Mouse (Mus musculus) adrenal gland, adult (tissue): ENCODE measurements around the gene Vdr.
A peak's percentile ranks its signal among the peaks of the same experiment; 100 is the strongest.

ENCODE experiments used
- DNase-seq, 2 experiments: peaks; one replicate each; pipeline ENCODE4 v3.0.0; 2022 to 2023; ENCODE audit warnings: low spot score in 1 of 2; ENCODE audit not compliant: inconsistent age in 2 of 2

Vdr gene

DNA sequence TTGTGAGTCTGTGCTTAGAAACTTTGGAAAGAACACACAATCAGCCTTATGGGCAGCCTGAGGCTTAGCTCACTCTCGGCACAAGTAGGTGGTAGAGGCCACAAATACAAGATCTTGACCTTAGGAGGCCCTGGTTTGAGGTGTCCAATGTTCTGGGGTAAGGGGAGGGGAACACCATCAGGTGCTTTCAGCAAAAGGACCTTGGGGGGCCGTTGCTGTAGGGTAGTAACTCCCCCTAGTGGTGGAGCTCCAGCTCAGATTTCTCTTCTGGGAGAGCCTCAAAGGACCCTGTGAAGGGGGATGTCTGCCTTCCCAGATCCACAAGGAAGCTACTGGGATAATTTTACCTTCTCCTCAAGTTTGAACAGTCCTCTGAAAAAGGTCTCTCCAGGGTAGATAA is 60.0 kb downstream of the Vdr start:
- peak in 1 of 2 experiments; percentile 82 for DNase-seq

- DNase-seq, result peak; percentile 87 to 96
These were observed 61.1 kb downstream of the Vdr start for GRCm38 (mm10) chr15:97849116-97849911.

- DNase-seq, result no peak
These were observed 62.6 kb downstream of the Vdr start for GRCm38 (mm10) chr15:97847866-97848265.

DNA sequence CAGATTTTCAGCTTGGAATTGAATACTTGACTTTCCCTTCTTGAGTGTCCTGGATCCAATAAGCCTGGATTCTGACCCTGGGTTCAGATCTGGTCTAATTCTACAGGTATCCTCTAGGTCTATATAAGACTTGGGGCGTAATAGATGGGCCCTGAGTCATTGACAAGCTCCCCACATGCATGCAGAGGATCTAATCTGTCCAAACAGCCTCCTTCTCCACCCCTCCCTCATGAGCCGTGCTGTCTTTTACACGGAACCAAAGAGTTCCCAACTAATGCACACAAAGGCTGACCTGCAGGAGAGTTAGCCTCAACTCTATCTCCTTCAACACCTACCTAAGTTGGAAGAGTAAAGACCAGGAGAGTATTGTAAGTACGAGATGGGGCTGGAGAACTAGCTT is 63.1 kb downstream of the Vdr start:
- no peak for DNase-seq

DNA sequence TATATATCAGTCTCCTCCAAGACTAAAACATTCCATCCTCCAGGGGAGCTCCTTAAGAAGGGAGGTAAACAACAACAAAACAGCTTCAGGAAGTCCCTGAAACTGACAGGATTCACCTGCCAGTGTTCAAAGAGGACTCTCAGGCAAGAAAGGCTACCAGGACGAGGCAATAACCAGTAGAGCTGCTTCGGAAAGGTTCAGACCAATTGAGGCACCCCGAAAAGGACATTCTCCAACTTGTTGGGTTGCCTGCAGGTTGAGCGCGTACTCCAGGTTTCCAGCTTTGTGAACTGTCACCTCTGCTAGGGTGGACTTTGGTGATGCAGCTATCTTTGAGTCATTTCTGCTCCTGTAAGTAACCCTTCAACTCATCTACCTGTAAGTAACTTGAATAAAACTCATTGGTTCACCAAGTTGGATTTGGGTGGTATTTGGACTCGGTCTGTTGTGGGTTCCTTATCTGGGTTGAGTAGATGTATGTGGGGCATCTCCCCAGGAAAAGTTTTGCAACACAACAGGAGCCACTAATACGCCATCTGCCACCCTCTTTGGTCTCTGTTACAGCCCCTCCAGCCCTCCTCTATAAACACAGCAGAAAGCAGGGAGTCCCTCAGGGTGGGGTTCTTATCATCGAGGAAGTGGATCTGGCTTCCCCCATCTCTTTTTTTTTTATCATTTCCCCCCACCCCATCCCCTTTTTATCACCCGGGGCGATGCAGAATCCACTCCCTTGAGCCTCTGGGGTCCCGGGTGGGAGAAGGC is 64.1 kb downstream of the Vdr start:
- no peak for DNase-seq

- DNase-seq, result no peak
These were observed 66.1 kb downstream of the Vdr start, which contains the start of gene Hdac7 for GRCm38 (mm10) chr15:97844037-97845034. Gene Hdac7 (minus strand): TSS chr15:97844502.

- peak in 1 of 2 experiments; percentile 53 for DNase-seq
These were observed 67.2 kb downstream of the Vdr start for GRCm38 (mm10) chr15:97843247-97843651.

- no peak for DNase-seq
These were observed 68.4 kb downstream of the Vdr start for GRCm38 (mm10) chr15:97842058-97842457.

GRCm38 (mm10) chr15:97841383-97841782 is 69.0 kb downstream of the Vdr start:
- no peak for DNase-seq

DNA sequence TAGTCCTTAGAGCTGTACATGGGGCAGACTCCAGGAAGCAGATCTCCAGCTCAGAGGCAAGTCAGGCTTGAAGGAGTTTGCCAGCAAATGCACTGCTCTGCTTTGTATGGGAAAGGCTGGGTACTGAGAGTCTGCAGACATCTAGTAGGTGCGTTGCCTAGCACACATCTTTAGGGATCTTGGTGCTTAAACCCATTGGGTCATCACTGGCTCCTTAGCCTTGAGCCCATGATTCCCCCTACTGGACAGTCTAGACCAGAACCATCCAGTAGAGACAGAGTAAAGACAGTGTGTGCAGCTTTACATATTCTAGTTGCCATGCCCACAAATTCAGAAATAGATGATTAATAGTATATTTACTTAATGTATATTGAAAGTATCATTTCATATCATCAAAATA is 69.6 kb downstream of the Vdr start:
- DNase-seq, result peak in 1 of 2 experiments; percentile 69

GRCm38 (mm10) chr15:97839991-97840455 is 70.4 kb downstream of the Vdr start:
- peak; percentile 82 to 90 for DNase-seq

GRCm38 (mm10) chr15:97839473-97839872 is 71.0 kb downstream of the Vdr start:
- peak in 1 of 2 experiments; percentile 35 for DNase-seq

- peak in 1 of 2 experiments; percentile 43 for DNase-seq
These were observed 71.4 kb downstream of the Vdr start for GRCm38 (mm10) chr15:97839012-97839411.

DNA sequence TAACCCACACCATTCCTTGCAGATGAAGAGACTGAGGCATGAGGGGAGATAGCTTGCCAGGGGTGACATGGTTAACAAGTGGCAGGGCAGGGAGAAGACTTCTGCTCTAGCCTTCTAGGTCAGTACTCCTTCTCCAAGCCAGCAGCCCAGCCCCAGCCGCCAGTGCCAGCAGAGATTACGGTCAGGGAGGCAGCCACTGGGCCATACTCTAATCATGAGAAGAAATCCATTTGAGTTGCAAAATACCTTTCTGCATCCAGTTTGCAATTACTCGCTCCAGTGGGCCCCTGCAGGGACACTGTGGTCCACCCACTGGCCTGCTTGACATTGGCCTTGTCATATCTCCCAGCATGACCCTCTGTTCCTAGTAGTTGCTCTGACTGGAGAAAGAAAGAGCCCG is 72.0 kb downstream of the Vdr start:
- DNase-seq, result peak in 1 of 2 experiments; percentile 47

DNA sequence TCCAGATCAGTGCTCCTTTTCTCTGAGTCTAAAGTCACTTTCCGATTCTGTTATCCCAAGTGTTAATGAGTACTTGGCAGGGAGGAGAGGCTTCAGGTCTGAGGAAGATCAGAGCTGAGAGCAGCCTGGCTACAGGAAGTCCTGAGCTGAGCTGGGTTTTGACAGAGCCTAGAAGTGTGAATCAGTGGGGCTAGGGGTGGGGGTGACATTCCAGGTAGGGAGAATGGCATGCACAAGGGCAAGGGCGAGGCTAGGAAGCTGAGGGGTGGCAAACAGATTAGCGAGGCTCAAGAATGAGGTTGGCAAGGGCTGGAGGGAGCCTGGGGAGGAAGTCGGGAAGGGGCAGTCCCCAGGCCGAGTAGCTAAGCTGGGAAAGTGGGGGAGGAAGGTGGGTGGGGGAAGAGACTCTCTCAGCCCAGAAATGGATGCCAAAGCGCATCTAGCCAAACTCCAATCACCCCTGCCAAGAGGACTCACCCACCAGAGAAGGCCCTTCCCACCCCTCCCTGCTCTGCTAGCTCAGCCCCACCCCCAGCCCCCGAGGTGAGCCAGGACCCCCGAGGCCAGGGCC is 72.9 kb downstream of the Vdr start:
- peak in 1 of 2 experiments; percentile 39 for DNase-seq

DNA sequence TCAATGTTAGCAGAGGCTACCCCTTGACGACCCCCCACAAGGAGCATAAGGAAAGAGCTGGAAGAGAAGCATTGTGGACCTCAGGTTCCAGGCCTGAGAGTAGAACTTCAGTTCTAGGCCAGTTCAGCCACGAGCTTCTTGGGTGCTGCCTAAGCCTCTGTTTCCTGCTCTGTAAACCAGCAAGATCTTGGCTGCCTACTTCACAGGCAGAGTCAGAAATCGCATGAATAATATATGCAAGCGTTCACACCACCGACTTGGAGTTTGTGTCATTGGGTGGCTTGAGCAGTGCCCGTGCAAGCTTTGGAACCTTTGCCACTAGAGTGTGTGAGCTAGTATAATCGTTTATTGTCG is 73.6 kb downstream of the Vdr start:
- DNase-seq, result peak in 1 of 2 experiments; percentile 31

DNA sequence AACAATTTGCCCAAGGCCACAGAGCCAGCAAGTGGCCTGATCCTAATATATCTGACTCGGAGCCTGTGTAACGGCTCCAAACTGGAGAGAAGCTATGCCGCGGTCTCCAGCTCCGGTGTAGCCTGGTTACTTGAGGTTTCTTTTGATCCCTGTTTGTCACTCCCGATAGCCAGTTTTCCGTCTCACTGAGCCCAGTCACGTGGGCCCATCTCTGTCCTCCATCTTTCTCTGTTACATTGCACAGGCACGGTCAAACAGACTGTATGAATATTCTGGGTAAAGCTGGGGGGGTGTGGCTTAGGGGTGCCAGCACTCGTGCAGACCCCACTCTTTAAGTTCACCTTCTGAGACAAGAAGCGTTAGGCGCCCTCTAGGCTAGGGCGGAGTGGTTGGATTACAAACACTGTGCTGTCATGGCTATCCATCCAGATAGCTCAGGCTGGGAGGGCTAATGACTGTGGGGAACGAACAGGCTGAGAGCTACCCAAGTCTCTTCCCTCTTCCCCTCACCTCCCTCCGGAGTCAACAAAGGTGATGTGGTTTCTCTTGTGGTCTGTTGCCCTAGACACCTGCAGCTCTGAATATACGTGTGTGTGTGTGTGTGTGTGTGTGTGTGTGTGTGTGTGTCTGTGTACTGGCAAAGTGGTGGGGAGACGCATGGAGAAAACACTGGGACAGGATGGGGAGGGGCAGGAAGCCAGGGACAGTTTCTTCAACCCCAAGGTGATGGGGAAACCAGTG is 74.1 kb downstream of the Vdr start:
- DNase-seq, result peak in 1 of 2 experiments; percentile 59

DNA sequence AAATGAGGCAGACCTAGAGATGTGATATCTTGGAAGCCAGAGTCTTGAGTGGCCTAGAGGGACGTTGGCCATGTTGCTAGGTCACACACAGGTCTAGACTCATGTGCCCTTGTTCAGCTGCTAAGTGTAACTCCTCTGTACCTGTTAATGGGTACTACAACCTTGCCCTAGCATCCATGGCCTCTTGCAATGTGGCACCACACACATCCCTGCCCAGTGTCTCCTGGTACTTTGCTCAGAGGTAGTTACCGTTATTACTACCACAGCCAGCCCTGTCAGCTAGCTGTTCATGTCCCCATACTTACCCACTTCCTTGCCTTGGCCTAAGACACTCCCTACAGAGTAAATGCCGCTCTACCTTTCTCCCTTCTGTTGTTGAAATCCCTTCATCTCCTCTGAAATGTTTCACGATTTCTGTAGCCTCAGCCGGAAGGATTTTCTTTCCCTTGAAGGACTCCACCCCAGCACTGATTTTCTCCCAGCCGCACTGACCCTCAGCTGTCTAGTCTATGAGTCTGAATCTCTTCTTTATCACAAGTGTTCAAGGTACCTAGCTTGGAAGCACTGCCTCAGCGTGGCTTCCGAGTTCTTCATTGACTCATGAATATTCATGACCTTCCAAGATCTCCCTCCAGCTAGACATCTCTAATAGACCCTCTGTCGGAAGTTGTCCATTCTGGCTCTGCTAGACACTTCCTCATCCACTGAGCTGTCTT is 77.5 kb downstream of the Vdr start:
- DNase-seq, result peak in 1 of 2 experiments; percentile 72

DNA sequence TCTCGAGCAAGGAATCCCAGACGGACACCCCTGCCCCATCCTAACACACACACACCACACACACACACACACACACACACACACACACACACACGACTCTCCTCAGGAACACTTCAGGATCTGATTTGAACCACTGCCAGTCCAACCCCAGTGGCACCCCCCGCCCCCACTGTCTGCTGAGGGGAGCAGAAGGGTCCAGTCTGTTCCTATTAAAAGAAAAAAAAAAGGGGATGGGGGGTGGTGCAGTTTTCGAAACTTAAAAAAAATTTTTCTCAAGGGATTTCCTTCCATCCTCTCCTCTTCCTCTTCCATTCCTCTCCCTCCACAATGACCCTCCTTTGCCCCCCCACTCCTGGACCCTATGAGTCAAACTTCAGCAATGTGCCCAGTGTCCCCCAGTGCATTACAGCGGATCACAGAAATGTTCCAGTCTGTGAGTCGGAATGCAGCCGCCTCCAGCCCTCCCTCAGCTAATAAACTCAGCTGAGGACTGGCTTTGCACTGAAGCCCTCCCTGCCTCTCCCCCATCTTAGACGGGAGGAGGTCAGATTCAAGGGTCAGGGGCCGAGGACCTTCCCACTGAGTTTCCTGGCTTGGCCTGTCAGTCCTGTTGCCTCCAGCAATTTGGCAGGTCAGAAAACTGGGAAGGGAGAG is 78.3 kb downstream of the Vdr start:
- DNase-seq, result peak; percentile 79 to 80
